Mouse (Mus musculus): ENCODE measurements around the gene Sem1.
A peak's percentile ranks its signal among the peaks of the same experiment; 100 is the strongest.
"Not testable (repeated sequence)": the region's sequence is repeated elsewhere in the genome, so short reads cannot be mapped to it uniquely, and the experiment has no call there.

Gene Sem1

DNA sequence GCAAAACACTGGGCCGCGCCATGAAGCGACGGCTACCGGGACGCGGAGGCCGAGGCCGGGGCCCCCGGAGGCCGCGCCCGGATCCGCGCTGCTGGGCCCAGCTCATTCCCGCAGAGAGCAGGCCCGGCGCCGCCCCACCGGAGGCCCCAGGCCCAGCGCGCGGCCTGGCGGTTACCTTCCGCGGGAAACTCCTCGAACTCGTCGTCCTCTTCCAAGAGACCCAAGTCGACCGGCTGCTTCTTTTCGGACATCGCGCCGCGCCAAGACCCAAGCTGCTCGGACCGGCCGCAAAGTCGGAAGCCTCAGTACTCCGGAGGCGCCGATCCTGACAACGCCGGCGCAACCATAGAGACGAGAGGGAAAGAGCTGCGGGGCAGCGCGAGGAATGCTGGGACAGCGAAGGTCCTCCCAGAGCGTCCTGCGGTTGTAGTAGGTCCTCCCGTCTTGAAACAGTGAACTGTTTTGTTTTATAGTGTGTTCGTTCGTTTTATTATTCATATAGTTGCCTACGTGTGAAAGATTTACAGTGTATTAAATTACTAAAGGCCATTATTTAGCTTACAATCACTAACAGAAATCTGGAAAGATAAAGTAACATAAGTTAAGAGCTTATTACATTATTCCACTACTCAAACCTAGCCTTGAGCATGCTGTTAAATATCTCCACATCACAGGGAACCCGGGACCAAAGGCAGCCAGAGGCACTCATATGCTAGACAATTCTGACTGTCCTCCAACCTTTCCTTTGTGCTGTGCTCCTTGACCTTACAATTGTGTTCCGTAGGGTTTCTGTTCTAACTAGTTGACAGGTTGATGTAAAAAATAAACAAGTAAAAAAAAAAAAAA lies at the start of gene Sem1:
Gene Sem1 (minus strand): TSS at position 360 of the 846 bp plus-strand sequence.
- DNase-seq (ENCODE audit: low read depth, low spot score): peak; percentile 84

DNA sequence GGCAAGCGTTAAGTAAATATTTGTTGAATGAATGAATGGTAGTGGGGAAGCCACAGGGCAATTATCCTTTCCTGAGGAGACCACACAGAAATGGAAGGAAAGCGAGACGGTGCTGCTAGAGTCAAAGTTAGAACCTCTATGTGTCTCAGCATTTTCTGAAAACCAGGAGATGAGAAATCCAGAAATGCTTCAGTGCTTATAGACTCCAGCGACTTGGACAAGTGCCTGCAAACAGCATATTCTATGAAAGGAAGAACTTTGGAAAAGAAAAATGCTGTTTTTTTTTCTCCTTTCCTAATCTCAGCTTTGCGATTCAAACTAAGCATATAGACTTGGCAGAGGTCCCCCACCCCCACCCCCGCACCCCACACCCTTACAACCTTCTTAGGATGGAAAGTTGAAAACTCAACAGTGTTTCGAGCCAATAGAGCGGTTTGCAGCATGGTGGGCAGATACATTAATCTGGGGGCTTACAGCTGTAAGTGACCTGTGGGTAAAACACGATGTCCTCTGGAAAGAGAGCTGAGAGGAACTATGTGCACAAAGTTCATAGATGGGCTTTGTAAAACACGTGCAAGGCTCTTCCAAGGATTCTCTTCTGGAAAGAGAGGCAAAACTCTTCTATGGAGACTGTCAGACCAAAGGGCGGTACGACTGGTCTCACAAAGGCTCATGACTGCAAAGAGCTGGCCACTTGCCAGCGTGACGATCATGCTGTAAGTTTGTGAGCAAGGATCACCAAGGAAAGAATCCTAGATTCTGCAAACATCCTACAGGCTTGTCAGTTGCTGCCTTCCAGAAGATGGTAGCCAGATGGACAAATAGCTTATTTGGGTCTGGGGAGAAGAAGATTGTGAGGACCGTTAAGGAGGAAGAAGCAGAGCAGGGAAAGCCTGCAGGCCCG lies 44.6 kb upstream of the Sem1 start:
- DNase-seq (ENCODE audit: low read depth, low spot score): no peak

DNA sequence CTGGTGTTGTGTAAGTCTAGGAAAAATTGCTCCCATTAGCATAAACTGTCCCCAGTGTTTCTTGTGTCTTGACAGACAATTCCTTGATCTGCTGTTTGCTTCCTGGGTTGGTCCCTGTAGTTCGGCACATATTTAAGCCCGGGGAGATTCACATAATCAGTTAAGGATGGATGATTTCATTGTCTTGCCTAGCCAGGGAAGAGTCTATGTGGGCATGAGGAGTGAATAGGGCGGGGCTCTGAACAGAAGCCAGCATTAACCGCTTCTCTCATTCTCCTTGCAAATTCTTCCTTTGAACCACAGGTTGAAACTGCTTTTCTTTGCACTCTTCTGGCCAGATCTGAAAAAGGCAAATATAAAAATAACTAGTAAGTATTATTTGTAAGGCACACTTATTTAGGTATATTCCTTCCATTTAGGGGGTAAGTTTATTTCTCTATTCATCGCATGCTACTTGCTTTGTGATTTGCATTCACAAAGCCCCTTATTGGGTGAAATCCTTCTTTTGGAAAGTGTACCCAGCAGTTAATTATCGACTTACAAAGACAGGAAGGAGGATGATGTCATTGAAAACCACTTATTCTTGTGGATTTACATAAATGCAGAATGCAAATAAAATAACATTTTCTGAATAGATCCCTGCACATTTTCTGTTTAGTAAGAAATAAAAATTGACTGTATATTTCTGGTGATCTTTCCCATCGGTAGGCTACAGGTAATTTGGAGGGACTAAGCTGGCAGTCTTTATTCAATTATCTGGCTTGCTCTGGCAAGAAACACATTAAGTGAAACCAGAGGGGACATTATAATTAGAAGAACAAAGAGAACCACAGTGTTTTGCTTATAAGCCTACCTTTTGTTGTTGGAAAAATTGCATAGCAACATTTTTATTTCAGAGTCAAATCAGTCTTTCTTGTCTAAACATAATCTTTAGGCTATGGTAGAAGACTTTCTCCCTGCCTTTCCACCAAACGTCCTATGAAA lies 25.4 kb upstream of the Sem1 start:
- DNase-seq (ENCODE audit: low read depth, low spot score): no peak

DNA sequence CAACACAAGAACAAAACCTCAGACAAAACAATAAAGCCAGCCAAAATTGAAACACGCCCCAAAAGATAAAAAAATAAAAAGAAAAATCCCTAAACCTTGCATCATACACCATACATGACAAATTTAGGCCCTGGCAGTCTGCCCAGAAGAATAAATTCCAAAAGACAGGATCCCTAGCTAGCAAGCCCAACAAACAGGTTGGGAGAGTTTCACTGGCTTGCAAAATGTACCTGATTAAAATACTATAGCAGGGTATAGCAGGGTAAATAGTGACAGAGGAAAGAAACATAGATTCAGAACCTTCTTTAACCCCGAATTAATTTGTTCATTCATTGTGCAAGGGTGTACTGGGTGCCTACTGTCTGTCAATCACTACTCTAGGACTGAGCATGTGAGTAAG lies 7.8 kb upstream of the Sem1 start:
- no peak for DNase-seq (ENCODE audit: low read depth, low spot score)

DNA sequence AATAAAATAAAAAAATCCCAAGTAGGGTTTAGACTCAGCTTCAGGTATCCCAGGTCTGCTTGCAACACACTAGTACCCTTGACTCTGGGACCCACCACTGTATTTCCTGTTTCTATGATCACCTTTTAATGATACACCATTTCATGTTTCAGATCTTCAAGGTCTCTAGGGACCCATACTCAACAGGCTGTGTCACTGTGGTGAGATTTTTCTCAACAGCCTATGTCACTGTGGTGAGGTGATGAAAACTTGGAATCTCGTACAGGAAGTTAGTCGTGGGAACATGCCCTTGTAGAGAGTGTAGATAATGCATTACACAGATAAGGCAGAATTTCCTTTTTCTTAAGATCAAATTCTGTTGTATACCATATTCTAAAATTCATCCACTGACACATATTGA lies 3.4 kb upstream of the Sem1 start:
- DNase-seq (ENCODE audit: low read depth, low spot score): no peak

DNA sequence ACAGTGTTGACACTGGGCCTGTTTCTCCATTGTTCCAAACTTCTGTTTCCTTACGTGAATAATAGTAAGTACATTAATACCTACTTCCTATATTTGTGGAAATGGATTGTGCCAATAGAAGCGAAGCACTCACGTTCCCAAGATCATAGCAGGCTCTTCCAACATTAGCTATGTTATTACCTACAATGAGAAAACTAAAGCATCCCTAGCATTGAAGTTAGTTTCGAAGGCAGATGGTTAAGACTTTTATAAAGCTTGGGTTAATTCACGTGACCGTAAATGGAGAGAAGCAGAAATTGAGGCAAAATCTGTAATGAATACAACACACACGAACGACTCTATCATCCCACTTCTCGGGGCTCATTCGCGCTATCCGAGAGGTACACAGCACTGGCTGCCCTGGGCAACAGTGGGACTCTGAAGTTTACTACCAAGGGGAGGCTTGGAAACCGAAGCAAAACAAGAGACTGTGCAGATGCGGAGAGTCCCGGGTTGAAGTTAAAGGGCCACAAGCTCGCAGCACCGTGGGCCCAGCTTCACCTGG lies 650 bp downstream of the Sem1 start:
- peak; percentile 32 for DNase-seq (ENCODE audit: low read depth, low spot score)

DNA sequence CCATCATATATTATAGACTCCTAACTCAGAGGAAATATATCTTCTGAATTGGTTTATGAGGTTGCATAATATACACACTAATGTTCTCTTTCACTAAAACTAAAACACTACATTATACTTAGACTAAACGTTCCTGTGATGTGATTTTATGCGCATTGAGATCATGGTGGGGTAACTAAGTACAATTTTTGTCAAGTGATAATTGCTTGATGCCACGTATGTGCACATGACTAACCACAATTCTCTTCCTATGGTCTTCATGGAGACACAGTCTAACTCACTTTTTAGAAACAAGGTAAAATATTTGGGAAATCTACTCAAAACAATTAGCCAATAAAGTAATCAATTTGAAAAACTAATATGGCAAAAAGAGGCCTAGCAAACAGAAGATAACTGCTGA lies 1.2 kb downstream of the Sem1 start:
- DNase-seq (ENCODE audit: low read depth, low spot score): no peak

DNA sequence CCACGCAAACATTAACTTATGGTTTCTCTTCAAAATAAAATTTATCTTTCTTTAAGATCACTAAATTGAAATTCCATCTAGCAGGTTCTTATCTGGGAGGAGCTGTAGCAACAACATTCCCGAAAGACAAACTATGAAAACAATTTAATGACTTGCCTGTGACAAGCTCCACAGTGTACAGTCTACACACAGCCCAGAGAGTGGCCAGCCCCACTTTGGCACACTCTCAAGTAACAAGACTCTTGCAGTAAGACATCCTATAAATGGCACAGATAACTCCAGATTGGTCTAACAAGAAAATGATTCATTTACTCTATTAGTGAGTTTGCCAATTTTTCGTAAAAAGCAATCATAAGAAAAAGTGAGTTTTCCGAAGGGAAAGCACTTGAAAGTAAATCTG lies 2.7 kb downstream of the Sem1 start:
- no peak for DNase-seq (ENCODE audit: low read depth, low spot score)

DNA sequence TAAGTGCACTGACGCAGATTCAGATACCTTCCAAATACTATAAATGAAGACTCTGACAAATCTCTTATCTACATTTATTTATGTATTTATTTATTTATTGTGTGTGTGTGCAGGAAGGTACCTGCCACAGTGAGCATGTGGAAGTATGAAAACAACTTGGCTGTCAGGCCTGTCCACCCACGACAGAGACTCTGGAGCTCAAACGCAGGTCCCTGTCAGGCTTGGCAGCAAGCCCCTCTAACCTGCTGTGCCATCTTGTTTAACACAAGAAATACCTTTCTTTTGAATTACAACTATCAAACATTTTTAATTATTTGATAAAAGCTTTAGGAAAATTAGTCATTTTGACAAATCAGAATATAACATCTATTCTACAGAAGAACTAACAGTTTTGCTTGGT lies 10.0 kb downstream of the Sem1 start:
- DNase-seq (ENCODE audit: low read depth, low spot score): no peak

DNA sequence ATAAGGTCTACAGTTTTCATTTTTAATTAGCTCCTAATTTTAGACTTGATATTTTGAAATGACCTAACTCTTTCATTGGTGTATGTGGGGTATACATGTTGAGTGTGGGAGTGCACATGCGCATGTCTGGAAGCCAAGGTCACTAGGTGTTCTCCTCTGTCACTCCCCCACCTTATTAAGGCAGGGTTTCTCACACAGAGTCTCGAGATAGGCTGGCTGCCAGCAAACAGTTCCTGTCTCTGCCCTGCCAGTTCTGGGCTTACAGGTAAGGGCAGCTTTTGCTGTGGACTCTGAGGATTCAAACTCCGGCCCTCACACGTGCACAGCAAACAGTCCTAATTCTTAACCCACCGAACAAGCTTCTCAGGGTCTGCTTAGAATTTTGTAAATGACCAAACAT lies 14.8 kb downstream of the Sem1 start:
- no peak for DNase-seq (ENCODE audit: low read depth, low spot score)

DNA sequence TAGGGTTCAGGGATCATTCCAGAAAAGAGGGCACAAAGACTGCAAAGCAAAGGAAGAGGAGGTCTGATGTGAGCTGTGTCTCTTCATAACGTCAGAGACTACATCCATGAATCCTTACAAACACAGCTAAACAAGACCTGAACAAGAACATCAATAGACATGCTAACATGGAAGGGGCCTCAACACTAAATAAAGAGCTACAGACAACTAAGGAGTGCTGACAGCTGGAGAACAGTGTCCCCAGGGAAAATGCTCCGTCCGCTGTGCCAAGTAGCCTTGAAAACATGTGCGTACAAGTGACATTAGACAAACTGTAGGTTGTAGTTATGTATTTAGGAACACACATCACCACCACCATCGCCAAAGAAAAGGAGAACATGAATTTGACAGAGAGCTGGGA lies 15.7 kb downstream of the Sem1 start:
- no peak for DNase-seq (ENCODE audit: low read depth, low spot score)

DNA sequence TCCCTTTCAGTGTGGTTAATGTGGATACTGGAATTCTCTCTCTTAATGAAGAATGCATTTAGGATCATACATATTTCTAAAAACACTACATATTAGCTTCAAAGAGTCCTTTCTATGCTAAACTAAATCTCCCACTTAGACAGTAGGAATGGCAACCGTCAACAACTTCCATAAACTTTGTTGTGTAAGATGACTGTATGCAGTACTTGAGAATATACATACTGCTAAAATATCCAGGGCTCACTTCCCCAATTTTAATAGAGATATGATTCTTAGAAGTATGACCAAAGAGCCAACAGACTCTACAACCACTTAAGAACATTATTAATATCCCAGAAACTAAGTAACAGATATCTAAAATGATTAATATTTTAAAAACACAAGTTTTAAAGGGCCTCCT lies 20.8 kb downstream of the Sem1 start:
- no peak for DNase-seq (ENCODE audit: low read depth, low spot score)

DNA sequence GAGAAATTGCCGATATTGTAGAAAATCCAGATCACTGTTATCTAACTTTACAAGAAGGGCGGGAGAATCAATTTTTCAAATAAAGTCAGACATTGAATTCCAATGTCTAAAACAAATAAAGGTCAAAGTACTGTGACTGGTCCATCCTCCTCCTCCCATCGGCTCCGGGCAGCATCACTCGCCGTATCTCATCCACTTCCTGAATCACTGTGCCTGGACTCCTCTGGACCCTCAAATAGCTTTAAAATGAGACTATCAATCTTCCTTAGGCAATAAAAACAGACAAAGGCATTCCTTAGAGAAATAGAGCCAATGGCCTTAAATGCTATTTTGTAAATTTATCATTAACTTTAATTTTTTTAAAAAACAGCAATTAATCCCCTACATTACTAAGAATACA lies 26.5 kb downstream of the Sem1 start:
- DNase-seq (ENCODE audit: low read depth, low spot score): no peak

DNA sequence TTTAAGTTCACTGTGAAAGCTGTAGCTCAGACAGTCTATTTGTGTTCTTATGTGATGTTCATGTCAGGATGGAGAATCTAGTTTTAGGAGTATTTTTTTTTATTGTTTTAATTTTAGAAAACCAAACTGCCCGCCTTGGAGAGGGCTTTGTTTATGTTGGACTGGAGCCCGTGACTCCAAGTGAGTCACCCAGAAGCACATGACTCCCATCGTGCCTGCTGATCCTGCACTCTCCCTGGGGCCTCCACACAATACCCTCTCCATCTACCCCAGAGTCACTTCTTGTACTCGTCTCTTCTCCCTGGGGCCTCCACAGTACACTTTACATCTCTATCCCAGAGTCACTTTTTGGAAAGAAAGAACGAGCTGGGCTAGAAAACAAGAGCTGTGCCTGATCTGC lies 30.5 kb downstream of the Sem1 start:
- DNase-seq (ENCODE audit: low read depth, low spot score): no peak

DNA sequence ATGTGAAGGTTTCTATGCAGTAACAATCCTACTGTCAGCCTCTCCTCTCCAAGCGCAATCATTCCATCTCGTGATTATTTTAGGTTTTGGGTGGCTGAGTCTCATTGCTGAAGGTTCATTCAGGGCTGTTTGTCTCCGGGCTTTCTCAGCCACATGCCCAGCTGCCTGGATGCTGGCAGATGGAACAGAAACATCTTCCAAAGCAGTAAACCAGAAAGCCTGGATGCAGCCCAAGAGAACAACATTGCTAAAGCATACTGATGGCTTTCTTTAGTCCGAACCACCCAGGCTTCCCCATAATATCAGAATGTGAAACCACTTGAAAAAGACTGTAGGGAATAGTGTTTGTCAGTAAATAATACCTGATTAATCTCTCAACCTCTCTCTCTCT lies 34.2 kb downstream of the Sem1 start:
- DNase-seq (ENCODE audit: low read depth, low spot score): no peak

DNA sequence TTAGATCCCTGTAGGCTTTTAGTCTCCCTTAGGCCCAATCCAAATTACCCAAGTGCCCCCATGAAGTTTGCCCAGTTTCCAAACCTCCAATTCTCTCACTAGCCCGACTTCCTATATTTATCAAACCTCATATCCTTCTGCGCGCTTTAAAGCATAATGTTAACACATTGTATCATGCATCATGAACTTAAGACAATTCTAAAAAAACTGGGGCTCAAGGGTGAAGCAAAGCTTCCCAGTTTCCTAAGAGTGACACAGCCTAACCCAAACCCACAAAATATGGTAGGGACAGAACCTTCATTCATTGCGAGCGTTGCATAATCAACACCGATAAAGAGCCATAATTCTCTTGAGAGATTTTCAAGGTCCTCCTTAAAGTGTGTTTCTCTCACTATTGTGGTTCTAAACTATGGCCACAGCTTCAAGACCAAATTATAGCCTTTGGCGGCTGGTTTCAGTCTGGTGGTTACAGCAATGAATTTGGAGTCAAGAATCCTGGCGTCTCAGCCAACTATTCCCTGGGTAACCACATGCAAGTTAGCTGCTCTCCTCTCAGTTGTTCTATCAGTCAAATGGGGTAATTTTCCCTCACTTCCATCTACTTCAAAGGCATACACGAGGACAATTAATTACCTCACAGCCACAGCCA lies 34.7 kb downstream of the Sem1 start:
- DNase-seq (ENCODE audit: low read depth, low spot score): no peak

DNA sequence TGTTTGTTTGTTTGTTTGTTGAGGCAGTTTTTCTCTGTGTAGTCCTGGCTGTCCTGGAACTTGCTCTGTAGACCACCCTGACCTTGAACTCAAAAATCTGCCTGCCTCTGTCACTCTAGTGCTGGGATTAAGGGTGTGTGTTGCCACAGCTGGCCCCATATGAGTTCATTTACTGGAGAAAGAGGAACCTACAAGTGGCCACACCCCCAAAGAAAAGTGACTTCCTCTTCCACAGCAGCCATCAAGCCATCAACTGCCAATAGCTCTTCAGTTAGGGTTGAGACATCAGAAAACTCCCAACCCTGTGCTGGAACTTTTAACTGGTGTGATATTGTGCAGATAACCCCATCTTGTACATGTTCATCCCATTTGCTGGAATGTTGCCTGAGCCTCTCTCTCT lies 36.3 kb downstream of the Sem1 start:
- DNase-seq (ENCODE audit: low read depth, low spot score): no peak

DNA sequence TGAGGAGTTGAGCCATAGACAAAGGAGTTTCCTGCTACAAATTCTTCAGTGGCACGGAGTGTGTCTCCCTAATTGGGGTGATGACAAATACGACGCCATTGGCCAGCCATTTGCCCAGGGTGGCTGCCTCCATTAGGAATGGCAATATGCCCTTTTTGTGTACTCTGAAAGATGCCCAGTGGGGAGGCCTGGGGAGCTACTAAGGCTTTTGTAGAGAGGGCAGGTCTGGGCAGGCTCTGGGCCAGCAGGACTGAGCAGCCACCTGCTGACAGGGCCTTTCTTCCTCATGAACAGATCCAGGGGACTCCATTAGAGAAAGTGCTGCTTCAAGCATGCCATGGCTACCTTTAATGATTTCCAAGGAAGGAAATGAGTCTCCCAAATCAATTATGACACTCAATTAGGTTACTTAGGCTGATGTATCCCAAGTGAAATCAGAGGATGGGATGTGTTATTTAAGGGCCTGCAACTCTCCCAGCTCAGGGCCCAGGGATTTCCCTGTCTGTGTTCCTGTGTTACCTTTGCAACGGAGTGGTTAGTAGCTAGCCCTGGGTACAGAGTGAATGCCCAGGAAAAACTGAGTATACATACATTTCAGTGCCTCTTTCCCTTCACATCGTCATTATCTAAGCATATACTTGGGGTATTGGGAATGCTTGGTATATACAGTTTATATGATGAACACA lies 41.5 kb downstream of the Sem1 start:
- DNase-seq (ENCODE audit: low read depth, low spot score): no peak

DNA sequence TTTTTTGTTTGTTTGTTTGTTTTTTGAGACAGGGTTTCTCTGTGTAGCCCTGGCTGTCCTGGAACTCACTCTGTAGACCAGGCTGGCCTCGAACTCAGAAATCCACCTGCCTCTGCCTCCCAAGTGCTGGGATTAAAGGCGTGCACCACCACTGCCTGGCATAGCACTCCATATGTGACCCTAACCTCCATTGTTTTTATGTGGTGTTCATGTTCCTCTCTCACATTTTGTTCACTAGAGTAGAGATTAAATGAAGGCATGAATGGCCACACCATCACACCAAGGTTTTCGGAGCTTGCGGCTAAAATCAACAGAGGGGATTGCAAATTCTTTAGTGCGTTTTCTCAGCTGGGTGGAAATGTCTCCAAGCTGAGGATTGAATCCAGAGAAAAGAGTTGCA lies 42.1 kb downstream of the Sem1 start:
- DNase-seq (ENCODE audit: low read depth, low spot score): not testable (repeated sequence)

Data from embryo, embryonic 11.5 days (tissue).